Mouse (Mus musculus): ENCODE data around the gene Pbx1. TPM values are rescaled to one million over a fixed set of nuclear protein-coding genes. Genes with fewer than 3 reads are reported as not detected.

Pbx1 gene
- polyA plus RNA-seq, 1 experiment from 2014 or later: 23.2 TPM

DNA sequence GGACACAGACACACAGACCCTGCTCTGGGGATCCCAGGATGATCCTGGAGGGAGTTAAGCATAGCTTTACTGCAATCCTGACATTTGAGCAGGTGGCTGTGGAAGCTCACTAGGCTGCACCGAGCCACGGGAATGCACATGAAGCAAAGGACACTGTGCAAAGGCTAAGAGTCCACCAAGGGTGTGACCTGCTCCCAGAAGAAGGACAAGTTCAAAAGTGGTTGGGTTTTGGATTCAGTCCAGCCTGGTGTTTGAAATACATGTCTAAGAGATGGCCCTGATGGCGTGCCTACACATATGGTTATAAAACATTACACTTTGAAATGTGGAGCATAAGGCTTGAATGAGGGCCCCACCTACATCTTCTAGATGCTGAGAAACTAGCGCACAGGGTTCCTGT lies 50.6 kb downstream of the Pbx1 start:
- DNase-seq (ENCODE audit: low spot score) (peak; percentile 37), ATAC-seq (ENCODE audit: low FRiP score, low TSS enrichment) (peak; percentile 41; the same call in 1 of the 2 replicates)
- TF ChIP-seq CTCF (IDR thresholded peaks at IDR 0.05; ENCODE audit: low read depth): no peak
- no peak for TF ChIP-seq EP300 (optimal IDR thresholded peaks at IDR 0.05)
- Histone ChIP-seq H3K4me1 (replicated peaks; ENCODE audit: control insufficient read depth, insufficient read depth) (peaks cover 18% of the 10 kb centered on the region), H3K4me3 (ENCODE audit: low read depth, low read length) (no peak overlapping the region), H3K9me3 (ENCODE audit: control insufficient read depth, low read length) (no peaks in the 10 kb centered on the region), H3K27ac (replicated peaks) (no peak overlapping the region), H3K27me3 (ENCODE audit: control insufficient read depth, insufficient read depth, low read length) (no peaks in the 10 kb centered on the region), H3K36me3 (ENCODE audit: control insufficient read depth, insufficient read depth, low read length) (no peaks in the 10 kb centered on the region), H3K4me2 (replicated peaks; ENCODE audit: low read depth) (no peak overlapping the region), H3K9ac (ENCODE audit: low read length) (no peak overlapping the region)
- WGBS: 32% methylated on average over 4 of the region's 4 CpGs

DNA sequence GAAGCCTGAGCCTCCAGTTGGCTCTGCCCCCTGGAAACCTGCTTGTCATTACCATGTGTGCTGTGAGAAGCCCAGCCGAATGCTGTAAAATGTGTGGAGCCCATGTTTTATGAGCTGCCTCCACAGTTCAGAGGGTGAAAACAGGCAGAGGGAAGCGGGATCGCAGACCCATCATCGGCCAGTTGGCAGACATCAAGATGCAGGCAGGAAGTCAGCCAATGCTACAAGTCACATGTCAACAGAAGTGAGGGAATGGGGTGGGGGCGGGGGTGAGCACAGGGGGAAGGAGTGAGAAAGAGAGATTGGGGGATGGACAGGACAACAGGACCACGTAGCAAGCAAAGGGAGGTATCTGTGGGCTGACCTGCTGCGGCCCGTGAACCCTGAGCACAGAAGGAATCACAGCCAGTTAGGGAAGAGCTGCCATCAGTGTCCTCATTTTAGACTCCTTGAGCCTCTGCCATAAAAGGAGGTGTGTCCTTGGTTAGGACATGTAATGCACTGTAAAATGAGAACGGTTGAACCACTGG lies 51.8 kb downstream of the Pbx1 start:
- Histone ChIP-seq H3K27me3 (ENCODE audit: control insufficient read depth, insufficient read depth, low read length) (no peaks in the 10 kb centered on the region), H3K4me1 (replicated peaks; ENCODE audit: control insufficient read depth, insufficient read depth) (peaks cover 19% of the 10 kb centered on the region), H3K4me2 (replicated peaks; ENCODE audit: low read depth) (no peak overlapping the region), H3K9me3 (ENCODE audit: control insufficient read depth, low read length) (no peaks in the 10 kb centered on the region), H3K36me3 (ENCODE audit: control insufficient read depth, insufficient read depth, low read length) (no peaks in the 10 kb centered on the region), H3K27ac (replicated peaks) (no peak overlapping the region), H3K9ac (ENCODE audit: low read length) (no peak overlapping the region), H3K4me3 (ENCODE audit: low read depth, low read length) (no peak overlapping the region)
- DNase-seq (ENCODE audit: low spot score) (no peak), ATAC-seq (ENCODE audit: low FRiP score, low TSS enrichment) (peak; percentile 16; the same call in 1 of the 2 replicates)
- no peak for TF ChIP-seq EP300 (optimal IDR thresholded peaks at IDR 0.05)
- TF ChIP-seq CTCF (IDR thresholded peaks at IDR 0.05; ENCODE audit: low read depth): no peak
- 47% methylated on average over 9 of the region's 9 CpGs for WGBS

- H3K4me1 ChIP-seq (replicated peaks; ENCODE audit: control insufficient read depth, insufficient read depth): peaks cover 16% of the 10 kb centered on the region
- H3K36me3 ChIP-seq (ENCODE audit: control insufficient read depth, insufficient read depth, low read length): no peaks in the 10 kb centered on the region
- H3K9ac ChIP-seq (ENCODE audit: low read length): no peak overlapping the region
- TF ChIP-seq CTCF (IDR thresholded peaks at IDR 0.05; ENCODE audit: low read depth): no peak
- ATAC-seq (ENCODE audit: low FRiP score, low TSS enrichment) (no peak), DNase-seq (ENCODE audit: low spot score) (no peak)
- no peaks in the 10 kb centered on the region for H3K27me3 ChIP-seq (ENCODE audit: control insufficient read depth, insufficient read depth, low read length)
- 58% methylated on average over 6 of the region's 6 CpGs for WGBS
- H3K4me2 ChIP-seq (replicated peaks; ENCODE audit: low read depth): no peak overlapping the region
- no peak overlapping the region for H3K27ac ChIP-seq (replicated peaks)
- H3K9me3 ChIP-seq (ENCODE audit: control insufficient read depth, low read length): no peaks in the 10 kb centered on the region
- no peak overlapping the region for H3K4me3 ChIP-seq (ENCODE audit: low read depth, low read length)
Measured at GRCm38 (mm10) chr1:168377650-168378049, 54.4 kb downstream of the Pbx1 start.

DNA sequence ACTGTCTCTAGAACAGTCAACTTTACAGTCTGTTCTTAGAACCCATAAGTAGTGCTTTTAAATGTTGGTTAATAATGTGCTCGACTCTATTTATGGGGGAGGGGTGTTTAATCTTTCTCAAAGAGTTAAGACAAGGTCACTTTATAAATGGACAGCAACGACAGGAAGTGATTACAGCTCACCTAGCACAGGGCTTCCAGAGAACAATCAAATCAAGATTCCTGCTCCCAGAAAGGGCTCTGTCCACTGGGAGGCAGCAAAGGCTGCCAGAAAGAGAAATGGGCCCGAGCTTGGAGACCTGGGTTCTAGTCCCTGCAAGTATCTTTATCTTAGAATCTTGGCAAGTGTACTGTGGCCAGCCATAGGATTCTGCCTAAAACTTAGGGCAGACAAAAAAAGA lies 55.7 kb downstream of the Pbx1 start:
- no peak overlapping the region for H3K27ac ChIP-seq (replicated peaks)
- H3K9ac ChIP-seq (ENCODE audit: low read length): no peak overlapping the region
- TF ChIP-seq CTCF (IDR thresholded peaks at IDR 0.05; ENCODE audit: low read depth): peak; percentile 69
- TF ChIP-seq EP300 (optimal IDR thresholded peaks at IDR 0.05): no peak
- H3K4me3 ChIP-seq (ENCODE audit: low read depth, low read length): no peak overlapping the region
- peaks cover 4% of the 10 kb centered on the region; the same call in 1 of the 2 replicates for H3K4me1 ChIP-seq (replicated peaks; ENCODE audit: control insufficient read depth, insufficient read depth)
- no peak for DNase-seq (ENCODE audit: low spot score)
- no peaks in the 10 kb centered on the region for H3K9me3 ChIP-seq (ENCODE audit: control insufficient read depth, low read length)
- no peak for ATAC-seq (ENCODE audit: low FRiP score, low TSS enrichment)
- H3K27me3 ChIP-seq (ENCODE audit: control insufficient read depth, insufficient read depth, low read length): no peaks in the 10 kb centered on the region
- no peaks in the 10 kb centered on the region for H3K36me3 ChIP-seq (ENCODE audit: control insufficient read depth, insufficient read depth, low read length)
- no peak overlapping the region for H3K4me2 ChIP-seq (replicated peaks; ENCODE audit: low read depth)
- WGBS: 18% methylated on average over 3 of the region's 3 CpGs

DNA sequence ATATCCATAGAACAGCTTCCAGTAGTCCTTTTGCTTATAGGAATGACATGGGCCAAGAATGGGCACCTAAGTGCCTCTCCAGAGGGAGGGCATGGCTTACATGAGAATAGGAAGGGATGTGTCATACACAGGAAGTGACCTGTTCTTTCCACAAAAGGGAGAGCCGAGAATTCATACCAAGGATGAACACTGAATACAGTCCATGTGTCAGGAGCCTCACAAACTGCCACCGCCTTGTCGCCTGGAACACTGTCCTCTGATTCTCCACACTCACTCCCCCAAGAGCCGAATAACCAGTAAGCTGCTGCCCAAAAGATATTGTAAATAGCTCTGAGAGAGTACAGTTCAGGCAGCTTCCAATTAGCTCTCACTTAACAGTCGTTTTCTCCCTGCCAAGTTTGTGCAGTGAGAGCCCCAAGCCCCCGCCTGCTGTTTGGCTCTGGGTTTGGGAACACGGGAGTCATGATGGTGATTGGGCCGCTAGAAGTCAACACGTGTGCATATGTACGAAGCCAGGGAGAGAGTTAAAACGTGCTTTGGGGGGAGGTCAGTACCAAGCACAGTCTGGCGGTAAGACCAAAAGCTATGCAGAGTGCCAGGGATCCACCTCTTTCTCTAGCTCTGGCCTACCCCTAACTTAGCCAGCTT lies 57.0 kb downstream of the Pbx1 start:
- 0 out of 2 replicates have a peak, but pooled peaks cover 3% of the 10 kb centered on the region for H3K4me1 ChIP-seq (replicated peaks; ENCODE audit: control insufficient read depth, insufficient read depth)
- DNase-seq (ENCODE audit: low spot score): peak; percentile 33
- 0 out of 2 replicates have a peak overlapping the region, but pooled peaks have one; percentile 18 for H3K27ac ChIP-seq (replicated peaks)
- H3K4me3 ChIP-seq (ENCODE audit: low read depth, low read length): no peak overlapping the region
- no peak overlapping the region for H3K9ac ChIP-seq (ENCODE audit: low read length)
- no peaks in the 10 kb centered on the region for H3K9me3 ChIP-seq (ENCODE audit: control insufficient read depth, low read length)
- no peak overlapping the region for H3K4me2 ChIP-seq (replicated peaks; ENCODE audit: low read depth)
- H3K36me3 ChIP-seq (ENCODE audit: control insufficient read depth, insufficient read depth, low read length): no peaks in the 10 kb centered on the region
- no peaks in the 10 kb centered on the region for H3K27me3 ChIP-seq (ENCODE audit: control insufficient read depth, insufficient read depth, low read length)
- peak; percentile 51; the same call in 1 of the 2 replicates for ATAC-seq (ENCODE audit: low FRiP score, low TSS enrichment)
- TF ChIP-seq CTCF (IDR thresholded peaks at IDR 0.05; ENCODE audit: low read depth) (no peak), EP300 (optimal IDR thresholded peaks at IDR 0.05) (no peak)
- WGBS: 51% methylated on average over 12 of the region's 12 CpGs

DNA sequence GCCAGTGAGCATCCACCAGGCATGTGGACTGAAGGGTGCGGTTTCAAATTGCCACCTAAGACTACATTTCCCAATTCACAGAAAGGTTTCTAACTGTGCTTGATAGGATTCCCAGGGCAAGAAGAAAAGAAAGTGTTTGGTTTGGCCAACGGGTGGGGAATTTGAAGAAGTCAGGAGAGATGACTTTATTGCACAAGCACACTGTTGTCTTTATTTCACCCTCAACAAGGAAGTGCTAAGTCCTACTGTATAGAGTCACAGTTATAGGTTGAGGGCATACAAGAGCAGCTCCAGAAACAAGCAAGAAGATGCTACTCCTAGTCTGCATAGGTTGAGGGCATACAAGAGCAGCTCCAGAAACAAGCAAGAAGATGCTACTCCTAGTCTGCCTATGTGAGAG lies 60.0 kb downstream of the Pbx1 start:
- H3K4me1 ChIP-seq (replicated peaks; ENCODE audit: control insufficient read depth, insufficient read depth): 0 out of 2 replicates have a peak, but pooled peaks cover 3% of the 10 kb centered on the region
- no peak overlapping the region for H3K4me3 ChIP-seq (ENCODE audit: low read depth, low read length)
- no peaks in the 10 kb centered on the region for H3K9me3 ChIP-seq (ENCODE audit: control insufficient read depth, low read length)
- no peak overlapping the region for H3K27ac ChIP-seq (replicated peaks)
- H3K36me3 ChIP-seq (ENCODE audit: control insufficient read depth, insufficient read depth, low read length): no peaks in the 10 kb centered on the region
- DNase-seq (ENCODE audit: low spot score) (no peak), ATAC-seq (ENCODE audit: low FRiP score, low TSS enrichment) (no peak)
- no peak overlapping the region for H3K9ac ChIP-seq (ENCODE audit: low read length)
- H3K4me2 ChIP-seq (replicated peaks; ENCODE audit: low read depth): no peak overlapping the region
- TF ChIP-seq EP300 (optimal IDR thresholded peaks at IDR 0.05) (no peak), CTCF (IDR thresholded peaks at IDR 0.05; ENCODE audit: low read depth) (no peak)
- no peaks in the 10 kb centered on the region for H3K27me3 ChIP-seq (ENCODE audit: control insufficient read depth, insufficient read depth, low read length)
- WGBS: 78% methylated on average over 2 of the region's 2 CpGs
